Mouse (Mus musculus): ENCODE data around the gene Fbl.
A peak's percentile ranks its signal among the peaks of the same experiment; 100 is the strongest.
"Not testable (repeated sequence)": the region's sequence is repeated elsewhere in the genome, so short reads cannot be mapped to it uniquely, and the experiment has no call there.

The Fbl gene

DNA sequence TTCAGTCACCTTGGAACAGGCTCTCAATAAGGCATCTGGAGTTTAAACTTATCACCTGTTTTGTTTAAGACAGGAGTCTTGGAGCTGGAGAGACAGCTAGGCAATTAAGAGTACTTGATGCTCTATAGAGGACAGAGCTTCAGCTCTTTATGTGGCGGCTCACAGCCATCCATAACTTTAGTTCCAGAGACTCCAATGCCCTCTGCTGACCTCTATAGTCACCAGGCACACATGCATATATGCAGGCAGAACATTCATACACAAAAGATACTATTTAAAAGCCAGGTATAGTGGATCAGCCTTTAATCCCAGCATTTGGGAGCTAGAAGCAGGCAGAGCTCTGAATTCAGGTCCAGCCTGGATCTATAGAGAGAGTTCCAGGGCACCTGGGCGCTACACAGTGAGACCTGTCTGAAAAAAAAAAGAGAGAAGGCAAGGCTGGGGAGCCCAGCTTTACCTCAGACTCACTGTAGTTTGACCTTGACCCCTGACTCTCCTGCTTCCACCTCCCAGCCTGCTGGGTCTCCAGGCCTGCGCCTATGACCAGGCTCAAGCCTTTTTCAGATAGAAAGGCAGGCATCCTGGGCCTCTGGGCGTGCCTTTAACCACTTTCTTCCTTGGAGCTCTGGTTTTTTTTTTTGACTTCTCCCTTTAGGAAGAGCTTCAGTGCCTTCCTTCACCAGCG is 26.0 kb downstream of the Fbl start:
- no peak for DNase-seq (ENCODE audit: low spot score)

DNA sequence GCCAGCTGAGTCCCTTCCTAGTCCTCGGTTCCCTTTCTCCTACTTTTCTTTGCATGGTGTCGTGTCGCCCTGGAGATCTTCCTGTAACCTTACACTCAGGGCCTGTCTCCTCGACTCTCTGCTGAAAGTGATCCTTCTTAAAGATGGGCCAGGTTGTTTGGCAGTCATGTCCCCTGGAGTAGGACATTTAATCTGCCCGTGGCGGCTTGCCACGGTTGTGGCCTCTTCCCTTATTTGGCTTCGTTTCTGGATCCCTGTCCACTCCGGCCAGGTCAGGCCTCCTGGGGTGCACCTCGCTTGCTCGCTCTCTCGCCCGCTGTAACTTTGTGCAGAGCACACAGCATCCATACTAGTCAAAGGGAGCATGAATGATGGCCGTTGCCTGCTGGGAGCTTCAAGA is 27.0 kb downstream of the Fbl start:
- no peak for DNase-seq (ENCODE audit: low spot score)

DNA sequence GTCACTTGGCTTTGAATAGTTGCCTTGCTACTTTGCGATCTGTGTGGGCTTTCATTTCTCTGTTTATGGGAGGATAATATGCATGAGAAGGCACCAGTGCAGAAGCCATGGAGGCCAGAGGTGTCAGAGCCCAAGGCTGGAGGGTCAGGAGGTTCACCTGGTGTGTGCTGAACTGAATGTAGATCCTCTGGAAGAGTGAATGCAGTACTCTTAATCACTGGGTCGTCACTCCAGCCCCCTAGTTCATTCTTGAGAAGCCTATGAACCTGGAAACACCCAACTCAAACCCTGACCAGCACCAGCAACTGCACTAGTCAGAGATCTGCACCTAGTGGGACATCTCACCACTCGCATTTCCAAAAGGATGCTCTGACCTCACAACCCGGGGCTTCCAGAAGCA is 29.5 kb downstream of the Fbl start:
- no peak for DNase-seq (ENCODE audit: low spot score)

DNA sequence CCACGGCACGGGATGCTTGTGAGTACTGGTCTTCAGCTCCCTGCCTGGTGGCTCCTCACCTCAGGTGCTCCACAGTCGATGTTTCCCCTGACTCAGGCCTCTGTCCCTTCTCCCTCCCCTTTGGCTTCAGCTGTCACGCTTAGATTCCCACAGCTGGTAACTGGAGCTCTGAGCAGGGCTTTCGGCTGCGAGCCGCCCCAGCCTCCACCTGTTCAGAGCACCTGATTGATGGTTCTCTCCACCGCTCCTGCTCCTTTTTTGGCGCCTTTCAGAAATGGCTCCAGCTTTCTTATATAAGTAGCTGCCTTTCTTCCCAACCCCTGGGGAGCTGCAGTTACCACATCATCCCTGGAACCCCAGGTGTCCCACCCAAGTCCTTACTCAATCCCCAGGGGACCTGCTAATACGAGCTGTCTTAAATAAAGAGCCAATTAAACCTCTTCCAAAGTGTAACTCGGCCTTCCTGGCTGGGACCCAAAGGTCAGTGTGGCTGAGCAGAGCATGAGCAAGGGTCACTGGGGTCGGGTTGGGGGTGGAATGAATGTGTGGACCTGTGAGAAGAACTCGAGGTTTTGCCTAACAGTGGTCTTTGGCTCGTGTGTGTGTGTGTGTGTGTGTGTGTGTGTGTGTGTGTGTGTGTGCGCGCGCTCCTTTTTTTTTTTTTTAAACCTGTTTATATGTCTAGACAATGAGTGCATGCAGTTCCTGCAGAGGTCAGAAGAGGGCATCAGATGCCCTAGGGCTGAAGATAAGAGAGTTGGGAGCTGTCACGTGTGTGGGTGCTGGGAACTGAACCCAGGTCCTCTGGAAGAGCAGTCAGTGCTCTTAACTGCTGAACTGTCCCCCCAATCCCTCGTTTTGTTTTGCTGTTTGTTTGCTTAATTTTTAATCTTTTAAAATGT is 33.9 kb downstream of the Fbl start:
- peak; percentile 64 for DNase-seq (ENCODE audit: low spot score)

DNA sequence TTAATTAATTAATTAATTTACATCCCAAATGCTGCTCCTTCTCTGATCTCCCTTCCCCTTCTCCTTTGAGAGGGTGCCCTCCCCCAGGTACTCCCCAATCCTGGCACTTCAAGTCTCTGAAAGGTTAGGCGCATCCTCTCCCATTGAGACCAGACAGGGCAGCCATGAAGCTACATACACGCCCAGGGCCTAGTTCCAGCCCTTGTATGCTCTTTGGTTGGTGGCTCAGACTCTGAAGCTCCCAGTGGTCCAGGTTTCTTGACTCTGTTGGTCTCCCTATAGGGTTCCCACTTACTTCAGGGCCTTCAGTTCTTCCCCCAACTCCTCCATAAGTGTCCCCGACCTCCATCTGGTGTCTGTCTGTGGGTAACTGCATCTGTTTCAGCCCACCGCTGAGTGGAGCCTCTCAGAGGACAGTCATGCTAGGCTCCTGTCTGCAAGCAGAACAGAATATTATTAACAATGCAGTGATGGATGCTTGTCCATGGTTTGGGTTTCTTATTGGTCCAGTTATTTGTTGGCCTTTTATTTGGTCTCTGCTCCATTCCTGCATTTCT is 36.6 kb downstream of the Fbl start:
- no peak for DNase-seq (ENCODE audit: low spot score)

DNA sequence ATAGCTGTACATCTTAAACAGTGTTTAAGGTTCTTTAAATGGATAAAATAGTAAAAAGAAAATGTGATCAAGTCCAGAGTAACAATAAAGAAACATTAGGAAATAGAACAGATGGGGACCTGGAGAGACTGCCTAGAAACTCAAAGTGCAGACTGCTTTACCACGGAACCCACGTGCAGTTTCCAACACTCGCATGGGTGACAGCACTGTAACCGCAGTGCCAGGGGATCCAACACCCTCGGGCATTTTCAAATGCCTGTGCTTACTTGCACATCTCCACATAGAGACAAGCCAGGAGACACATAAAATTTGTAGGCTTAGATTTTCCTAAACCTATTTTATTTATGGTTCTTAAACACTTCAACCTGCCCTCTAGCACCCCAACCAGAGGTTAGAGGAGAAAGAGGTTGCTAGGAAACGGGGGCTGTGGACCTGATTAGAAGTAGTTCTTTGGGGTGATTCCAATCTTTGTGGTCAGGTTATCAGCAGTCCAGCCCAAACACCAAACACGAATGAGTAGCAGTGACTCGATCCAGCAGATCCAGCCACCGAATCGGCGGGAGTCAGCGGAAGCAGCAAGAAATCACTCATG is 39.0 kb downstream of the Fbl start:
- DNase-seq (ENCODE audit: low spot score), result no peak

DNA sequence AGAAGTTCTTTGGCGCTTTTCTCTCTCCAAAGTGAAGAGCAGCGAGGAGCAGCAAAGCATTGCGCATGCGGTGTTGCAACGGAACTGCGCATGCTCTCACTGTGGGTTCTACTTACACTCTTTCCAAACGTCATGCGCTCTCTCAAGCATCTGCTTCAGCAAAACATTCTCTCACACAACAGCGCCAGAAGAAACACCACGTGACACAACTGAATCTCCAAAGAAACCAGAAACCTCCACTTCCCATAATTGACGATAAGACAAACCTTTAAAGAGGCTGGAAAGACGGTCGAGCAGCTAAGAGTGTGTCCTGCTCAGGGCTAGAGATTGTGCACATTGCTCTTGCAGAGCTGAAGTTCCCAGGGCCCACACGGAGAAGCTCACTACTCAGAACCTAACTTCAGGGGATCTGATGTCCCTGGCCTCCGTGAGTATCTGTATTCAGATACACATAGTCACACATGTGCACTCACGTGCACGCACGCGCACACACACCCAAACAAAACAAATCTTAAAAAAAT is 39.5 kb downstream of the Fbl start:
- DNase-seq (ENCODE audit: low spot score), result peak; percentile 73

DNA sequence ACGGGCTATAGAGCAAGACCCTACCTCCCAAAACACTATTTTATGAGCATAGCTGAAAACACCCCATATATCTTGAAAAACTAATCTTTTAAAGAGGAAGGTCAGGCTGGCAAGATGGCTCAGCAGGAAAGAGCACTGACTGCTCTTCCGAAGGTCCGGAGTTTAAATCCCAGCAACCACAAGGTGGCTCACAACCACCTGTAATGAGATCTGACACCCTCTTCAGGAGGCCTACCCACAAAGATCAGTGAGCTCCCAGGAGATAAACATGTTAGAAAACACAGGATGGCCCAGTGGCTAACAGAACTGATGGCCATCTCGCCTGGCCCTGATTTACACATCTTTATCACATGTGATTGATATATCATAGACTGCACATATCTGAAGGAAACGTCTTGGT is 41.2 kb downstream of the Fbl start:
- DNase-seq (ENCODE audit: low spot score), result no peak

DNA sequence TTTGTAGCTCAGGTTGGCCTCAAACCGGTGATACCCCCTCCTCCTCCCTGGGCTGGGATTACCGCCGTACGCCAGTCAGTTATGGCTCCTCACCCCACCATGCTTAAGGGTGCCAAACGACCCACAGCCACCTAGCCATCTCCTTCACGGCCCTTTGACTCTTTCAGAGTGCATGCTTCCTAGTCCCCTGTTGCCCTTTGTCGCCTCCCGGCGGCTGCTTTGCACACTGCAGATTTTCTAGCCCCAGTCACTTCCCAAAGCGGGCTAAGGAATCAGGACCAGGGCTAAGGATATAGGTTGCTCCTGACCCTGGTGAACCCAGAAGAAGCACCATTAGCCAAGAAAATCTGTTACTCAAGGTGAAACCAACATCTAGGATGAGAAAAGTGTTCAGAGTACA is 44.6 kb downstream of the Fbl start:
- peak; percentile 16 for DNase-seq (ENCODE audit: low spot score)

DNA sequence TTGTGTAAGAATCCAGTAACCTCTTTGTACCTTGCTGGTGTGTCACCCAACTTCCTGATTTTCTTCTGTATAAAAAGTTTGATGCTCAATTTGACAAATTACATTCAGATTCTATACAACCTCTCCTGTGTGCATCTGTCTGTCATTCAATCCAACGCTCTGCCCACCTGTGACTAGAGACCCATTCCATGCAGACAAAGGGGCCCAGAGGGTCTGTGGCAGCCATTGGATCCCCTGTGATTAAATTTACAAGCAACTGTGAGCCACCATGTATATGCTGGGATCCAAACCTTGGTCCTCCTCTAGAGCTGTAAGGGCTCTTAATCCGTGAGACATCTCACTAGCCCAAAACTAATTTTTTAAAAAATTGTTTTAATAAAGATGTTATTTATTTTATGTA is 46.4 kb downstream of the Fbl start:
- DNase-seq (ENCODE audit: low spot score), result not testable (repeated sequence)

DNA sequence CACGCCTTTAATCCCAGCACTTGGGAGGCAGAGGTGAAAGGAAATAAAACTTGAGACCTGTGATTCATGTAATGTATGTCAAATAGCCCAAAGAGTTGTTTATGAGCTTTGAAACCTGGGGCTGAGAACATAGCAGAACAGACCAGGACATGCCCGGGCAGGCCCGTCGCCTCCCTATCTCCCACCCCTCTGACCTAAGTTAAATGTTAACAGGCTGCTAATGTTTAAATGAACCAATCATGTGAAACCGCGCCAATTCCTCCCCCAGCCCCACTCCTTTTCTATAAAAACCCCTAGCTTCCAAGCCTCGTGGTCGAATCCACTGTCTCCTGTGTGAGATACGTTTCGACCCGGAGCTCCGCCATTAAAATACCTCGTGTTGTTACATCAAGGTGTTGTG is 48.3 kb downstream of the Fbl start:
- not testable (repeated sequence) for DNase-seq (ENCODE audit: low spot score)

DNA sequence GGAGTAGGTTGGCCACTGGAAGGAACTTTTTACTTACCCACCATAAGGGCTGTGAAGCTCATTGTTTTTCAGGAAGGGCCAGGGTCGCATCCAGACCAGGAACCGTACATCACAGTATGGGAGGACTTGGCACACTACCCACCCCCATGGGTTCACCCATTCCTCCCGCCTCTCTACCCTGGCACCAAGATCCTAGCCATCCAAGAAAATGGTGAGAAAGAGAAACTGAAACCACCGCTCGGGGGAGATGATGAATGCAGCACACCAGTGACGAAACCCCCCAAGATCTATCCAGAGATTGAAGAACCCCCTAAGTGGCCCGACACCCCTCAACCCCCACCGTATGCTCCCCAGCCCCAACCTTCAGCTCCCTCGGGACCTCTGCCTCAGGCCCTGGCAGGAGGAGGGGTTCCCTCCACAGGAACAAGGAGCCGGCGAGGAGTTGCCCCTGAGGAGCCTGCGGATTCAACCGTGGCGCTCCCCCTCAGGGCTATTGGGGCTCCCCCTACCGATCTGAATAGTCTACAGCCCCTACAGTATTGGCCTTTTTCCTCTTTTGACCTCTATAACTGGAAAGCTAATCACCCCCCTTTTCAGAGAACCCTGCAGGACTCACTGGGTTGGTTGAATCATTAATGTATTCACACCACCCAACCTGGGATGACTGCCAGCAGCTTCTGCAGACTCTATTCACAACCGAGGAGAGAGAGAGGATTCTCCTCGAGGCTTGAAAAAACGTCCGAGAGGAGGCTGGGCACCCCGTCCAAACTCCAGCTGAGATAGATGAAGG is 49.6 kb downstream of the Fbl start:
- not testable (repeated sequence) for DNase-seq (ENCODE audit: low spot score)

DNA sequence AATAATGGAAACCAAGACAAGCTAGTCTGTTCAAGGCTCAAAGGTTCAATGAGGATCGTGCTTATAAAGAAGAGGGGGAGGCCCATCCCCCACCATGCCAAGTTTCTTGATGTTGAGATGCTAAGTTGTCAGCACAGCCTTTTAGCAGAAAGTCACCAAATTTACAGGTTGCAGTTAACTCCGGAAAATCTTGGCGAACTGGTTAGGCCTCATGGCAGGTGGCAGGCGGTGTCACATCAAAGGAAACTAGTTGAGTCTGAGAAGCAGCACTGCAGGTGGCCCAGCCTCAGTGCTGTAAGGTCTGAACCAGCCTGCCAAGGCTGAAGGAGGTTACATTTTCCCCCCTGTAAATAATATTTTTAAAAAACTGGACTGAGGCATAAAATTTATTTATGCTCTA is 57.3 kb downstream of the Fbl start:
- DNase-seq (ENCODE audit: low spot score), result not testable (repeated sequence)

DNA sequence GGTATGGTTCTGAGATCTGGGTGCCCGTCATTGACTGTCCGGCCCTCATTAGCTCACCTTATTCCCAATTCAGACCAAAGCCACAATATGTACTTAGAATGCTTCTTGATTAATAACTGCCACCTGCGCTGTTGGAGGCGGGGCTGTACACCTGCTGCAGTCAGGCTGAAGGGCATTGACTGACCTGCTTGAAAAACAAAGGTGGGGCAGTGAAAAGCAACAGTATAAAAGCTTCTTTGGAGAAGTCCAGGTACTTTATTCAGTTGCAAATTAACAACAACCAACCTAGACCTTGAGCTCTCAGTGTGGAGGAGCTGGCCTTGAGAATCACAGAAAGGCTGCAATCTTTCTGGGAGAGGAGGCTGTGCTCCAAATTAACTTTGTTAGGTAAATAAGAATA is 57.9 kb downstream of the Fbl start:
- DNase-seq (ENCODE audit: low spot score), result not testable (repeated sequence)
